Mouse (Mus musculus) C2C12 (cell line): ENCODE data around the gene Ptpn21.

Source experiments
- CTCF ChIP-seq: IDR thresholded peaks from one replicate; pipeline ENCODE4 v1.5.1; 2011; ENCODE audit not compliant: control insufficient read depth, insufficient read depth, insufficient read length
- FOSL1 ChIP-seq: IDR thresholded peaks from one replicate; pipeline ENCODE4 v1.8.0; 2011; ENCODE audit warnings: mild to moderate bottlenecking, low read length; ENCODE audit not compliant: poor library complexity, insufficient read depth, severe bottlenecking
- MAX ChIP-seq: IDR thresholded peaks from one replicate; pipeline ENCODE4 v1.6.1; 2011; ENCODE audit warnings: mild to moderate bottlenecking, control low read depth
- USF1 ChIP-seq: IDR thresholded peaks from one replicate; pipeline ENCODE4 v1.6.1; 2011; ENCODE audit warnings: low read depth, mild to moderate bottlenecking, control low read depth, moderate library complexity

GRCm38 (mm10) chr12:98721030-98721429, 16.2 kb downstream of the Ptpn21 start:
- TF ChIP-seq CTCF (no peak), USF1 (no peak), FOSL1 (no peak), MAX (no peak)
